Mouse (Mus musculus) C3H10T1/2 (cell line): ENCODE data around the gene Sdf2. TPM values are rescaled to one million over a fixed set of nuclear protein-coding genes. Genes with fewer than 3 reads are reported as not detected.

Source experiments
- polyA plus RNA-seq, 2 experiments: library from polyadenylated mRNA; unstranded; fragments of >200 nt; fragmentation: generic; extraction: Trizol; gene quantifications; one replicate each; pipeline ENCODE4 v1.2.1; 2012; ENCODE audit warnings: missing spikeins in 2 of 2

Gene Sdf2
- 100 to 1,000 TPM in 1 of 2 experiments, 10 to 100 TPM in 1; 51.3 to 208 TPM for polyA plus RNA-seq

GRCm38 (mm10) chr11:78245627-78246317 is at the start of gene Sdf2, which contains the start of gene Supt6:
Gene Sdf2, plus strand, starts transcription at chr11:78245746.
Gene Supt6, minus strand, starts transcription at chr11:78245987.

GRCm38 (mm10) chr11:78261380-78262352 is 16.1 kb downstream of the Sdf2 start, which contains the start of gene 2610507B11Rik:
Gene 2610507B11Rik, plus strand, starts transcription at chr11:78261752.

GRCm38 (mm10) chr11:78290654-78291053 is 45.1 kb downstream of the Sdf2 start, which contains the start of gene BC030499:
Gene BC030499, plus strand, starts transcription at chr11:78290841.

GRCm38 (mm10) chr11:78301357-78302084 is 56.0 kb downstream of the Sdf2 start, which contains the start of gene Spag5:
Gene Spag5, plus strand, starts transcription at chr11:78301529.

Other genes starting within 250 kb of the Sdf2 start
- gene Dhrs13, start 213.5 kb upstream of the Sdf2 start, polyA plus RNA-seq = 10 to 100 TPM; 14.3 to 26.1 TPM
- gene Flot2, start 207.8 kb upstream of the Sdf2 start, polyA plus RNA-seq = 10 to 100 TPM; 68.0 to 85.1 TPM
- 10 to 100 TPM; 15.1 to 27.9 TPM for gene Eral1, start 165.4 kb upstream of the Sdf2 start, polyA plus RNA-seq
- gene Fam222b, start 151.1 kb upstream of the Sdf2 start, polyA plus RNA-seq = 10 to 100 TPM in 1 of 2 experiments, 1 to 10 TPM in 1; 5.8 to 13.0 TPM
- 10 to 100 TPM; 47.2 to 71.6 TPM for gene Traf4, start 80.2 kb upstream of the Sdf2 start, polyA plus RNA-seq
- gene Nek8, start 69.1 kb upstream of the Sdf2 start, polyA plus RNA-seq = 10 to 100 TPM in 1 of 2 experiments, 1 to 10 TPM in 1; 7.0 to 20.5 TPM
- 10 to 100 TPM; 16.0 to 28.6 TPM for gene Tlcd1, start 69.0 kb upstream of the Sdf2 start, polyA plus RNA-seq
- gene Rpl23a, start 62.2 kb upstream of the Sdf2 start, polyA plus RNA-seq = 1,000 to 10,000 TPM; 3,235 to 5,071 TPM
- gene Rab34, start 57.3 kb upstream of the Sdf2 start, polyA plus RNA-seq = 100 to 1,000 TPM; 162 to 164 TPM
- under 1 TPM; 0.04 to 0.46 TPM for gene Proca1, start 52.4 kb upstream of the Sdf2 start, polyA plus RNA-seq
- 10 to 100 TPM in 1 of 2 experiments, 1 to 10 TPM in 1; 8.9 to 57.5 TPM for gene Supt6, start 241 bp downstream of the Sdf2 start, polyA plus RNA-seq
- gene 2610507B11Rik, start 16.0 kb downstream of the Sdf2 start, polyA plus RNA-seq = 10 to 100 TPM; 20.6 to 56.8 TPM
- under 1 TPM in 1 of 2 experiments, not detected in 1; 0.22 TPM for gene BC030499, start 45.1 kb downstream of the Sdf2 start, polyA plus RNA-seq
- 10 to 100 TPM in 1 of 2 experiments, 1 to 10 TPM in 1; 8.1 to 38.0 TPM for gene Spag5, start 55.8 kb downstream of the Sdf2 start, polyA plus RNA-seq
- under 1 TPM; 0.09 to 0.91 TPM for gene Aldoc, start 77.2 kb downstream of the Sdf2 start, polyA plus RNA-seq
- gene Pigs, start 82.7 kb downstream of the Sdf2 start, polyA plus RNA-seq = 10 to 100 TPM; 30.3 to 84.7 TPM
- 10 to 100 TPM; 22.4 to 75.8 TPM for gene Unc119, start 97.7 kb downstream of the Sdf2 start, polyA plus RNA-seq
- under 1 TPM; 0.02 to 0.05 TPM for gene Foxn1, start 140.8 kb downstream of the Sdf2 start, polyA plus RNA-seq
- not detected for gene Slc13a2, start 176.5 kb downstream of the Sdf2 start, polyA plus RNA-seq
- 10 to 100 TPM; 10.1 to 12.5 TPM for gene Slc46a1, start 220.0 kb downstream of the Sdf2 start, polyA plus RNA-seq